Mouse (Mus musculus): Measurements from ENCODE around the gene Traip. TPM values are rescaled to one million over a fixed set of nuclear protein-coding genes. Genes with fewer than 3 reads are reported as not detected.

The Traip gene
- polyA plus RNA-seq, 1 experiment from 2014 or later: 17.3 TPM

DNA sequence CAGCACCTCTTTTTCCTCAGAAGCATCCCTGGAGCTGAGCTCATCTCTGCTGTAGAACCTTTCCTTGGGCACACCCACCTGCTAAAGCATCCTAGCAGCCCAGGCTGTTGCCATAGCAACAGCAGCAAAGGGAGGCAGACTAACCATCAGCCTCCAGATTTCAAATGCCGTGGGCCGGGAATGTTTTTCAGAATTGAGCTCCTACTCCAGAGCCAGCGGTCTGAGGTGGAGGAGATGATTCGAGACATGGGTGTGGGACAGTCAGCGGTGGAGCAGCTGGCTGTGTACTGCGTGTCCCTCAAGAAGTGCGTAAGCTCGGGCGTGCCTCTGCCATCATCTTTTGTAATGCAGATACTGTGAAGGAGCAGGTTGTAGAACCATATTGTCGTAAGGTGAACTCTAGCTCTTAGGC, 11.4 kb downstream of the Traip start:
- no peak for ATAC-seq (ENCODE audit: low read depth)
- H3K4me2 ChIP-seq: no peak overlapping the region
- DNase-seq: no peak
- 89% methylated on average over 10 of the region's 10 CpGs for WGBS (ENCODE audit: insufficient replicate concordance)
- H3K27ac ChIP-seq: 0 out of 2 replicates have a peak overlapping the region, but pooled peaks have one; percentile 25
- peaks cover 94% of the 10 kb centered on the region for H3K36me3 ChIP-seq
- no peak overlapping the region for H3K4me3 ChIP-seq (replicated peaks)
- no peak overlapping the region for H3K9ac ChIP-seq
- peaks cover 17% of the 10 kb centered on the region for H3K4me1 ChIP-seq (replicated peaks)
- no peaks in the 10 kb centered on the region for H3K27me3 ChIP-seq
- no peaks in the 10 kb centered on the region for H3K9me3 ChIP-seq (replicated peaks)

DNA sequence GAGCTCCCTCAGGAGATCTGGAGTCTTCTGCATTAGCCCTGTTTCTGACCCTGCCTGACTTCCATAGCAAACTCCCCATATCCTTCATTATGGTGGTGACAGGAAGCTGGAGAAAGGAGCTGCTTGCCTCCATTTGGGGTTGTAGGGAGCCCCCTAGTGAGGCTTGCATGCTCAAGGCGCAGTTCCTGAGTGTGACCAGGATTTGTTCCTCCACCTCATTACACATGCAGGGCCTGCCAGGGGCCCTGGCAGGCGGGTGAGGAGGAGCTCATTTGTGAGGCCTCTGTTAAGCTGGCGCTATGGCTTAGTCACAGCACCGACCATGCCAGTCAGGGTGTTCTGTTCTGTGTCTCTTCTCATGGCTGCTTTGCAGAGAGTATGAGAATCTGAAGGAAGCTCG, 11.9 kb downstream of the Traip start:
- Histone ChIP-seq H3K36me3 (peaks cover 89% of the 10 kb centered on the region), H3K27ac (peak overlapping the region; percentile 25; the same call in 1 of the 2 replicates), H3K9me3 (replicated peaks) (no peaks in the 10 kb centered on the region), H3K4me3 (replicated peaks) (no peak overlapping the region), H3K4me2 (no peak overlapping the region), H3K9ac (no peak overlapping the region), H3K27me3 (no peaks in the 10 kb centered on the region), H3K4me1 (replicated peaks) (peaks cover 17% of the 10 kb centered on the region)
- DNase-seq (no peak), ATAC-seq (ENCODE audit: low read depth) (no peak)
- 68% methylated on average over 5 of the region's 5 CpGs for WGBS (ENCODE audit: insufficient replicate concordance)

DNA sequence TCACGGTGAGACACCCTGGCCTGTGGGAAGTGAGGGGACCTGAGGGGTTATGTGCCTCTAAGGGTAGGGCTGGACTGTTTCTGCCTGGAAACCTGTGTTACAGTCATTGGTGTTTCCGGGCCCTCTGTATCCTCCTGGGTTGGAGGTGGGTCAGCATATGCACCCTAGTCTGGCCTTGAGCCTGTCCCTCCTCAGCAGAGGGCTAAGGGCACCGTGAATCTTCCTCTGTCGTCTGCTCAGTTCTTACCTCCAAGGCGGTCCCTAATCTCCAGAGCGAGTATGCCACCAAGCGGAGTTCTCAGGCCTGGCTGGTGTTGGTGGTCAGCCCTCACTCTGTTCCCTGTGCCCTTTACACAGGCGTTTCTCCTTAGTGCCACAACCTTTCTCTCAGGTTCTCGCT, 13.0 kb downstream of the Traip start:
- Histone ChIP-seq H3K27ac (no peak overlapping the region; the same call in 1 of the 2 replicates), H3K4me1 (replicated peaks) (peaks cover 22% of the 10 kb centered on the region), H3K4me3 (replicated peaks) (no peak overlapping the region), H3K9me3 (replicated peaks) (no peaks in the 10 kb centered on the region), H3K27me3 (no peaks in the 10 kb centered on the region), H3K4me2 (no peak overlapping the region), H3K36me3 (peaks cover 84% of the 10 kb centered on the region), H3K9ac (no peak overlapping the region)
- ATAC-seq (ENCODE audit: low read depth): no peak
- DNase-seq: no peak
- WGBS (ENCODE audit: insufficient replicate concordance): 86% methylated on average over 9 of the region's 9 CpGs

DNA sequence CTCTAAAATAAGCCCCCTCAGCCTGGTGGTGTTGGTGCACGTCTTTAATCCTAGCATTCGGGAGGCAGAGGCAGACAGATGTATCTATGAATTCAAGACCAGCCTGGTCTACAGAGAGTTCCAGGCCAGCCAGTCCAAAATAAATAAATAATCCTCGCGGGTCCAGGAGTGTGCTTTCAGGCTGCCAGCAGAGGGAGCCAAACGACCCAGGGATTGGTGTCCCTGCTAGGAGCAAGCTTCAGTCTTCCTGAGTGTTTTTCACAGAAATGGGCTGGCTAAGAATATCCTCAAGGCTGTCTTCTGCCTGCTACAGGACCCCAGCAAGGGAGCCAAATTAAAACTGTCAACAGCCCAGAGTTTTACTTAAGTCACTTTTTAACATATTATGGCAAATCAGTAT, 13.8 kb downstream of the Traip start:
- Histone ChIP-seq H3K9ac (peak overlapping the region; percentile 28; the same call in 1 of the 2 replicates), H3K27ac (peak overlapping the region; percentile 71)

DNA sequence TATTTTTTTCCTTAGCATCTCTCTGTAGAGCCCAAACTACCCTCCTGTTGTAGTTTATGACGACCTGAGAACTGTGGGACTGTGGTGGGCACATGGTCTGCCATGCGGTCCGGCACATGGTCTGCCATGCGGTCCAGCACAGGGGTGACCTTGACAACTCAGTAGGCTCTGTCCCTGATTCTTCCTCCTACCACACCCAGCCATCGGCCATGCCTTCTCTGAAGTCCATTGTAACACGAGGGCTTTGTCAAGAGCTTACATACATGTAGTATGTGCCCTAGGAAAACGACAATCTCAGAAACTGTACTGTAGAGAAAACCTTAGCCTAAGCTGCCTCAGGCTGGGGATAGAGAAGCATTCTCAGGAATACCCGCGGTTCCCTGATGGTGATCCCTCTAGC, 14.7 kb downstream of the Traip start:
- Histone ChIP-seq H3K9me3 (replicated peaks) (no peaks in the 10 kb centered on the region), H3K27ac (peak overlapping the region; percentile 71), H3K27me3 (no peaks in the 10 kb centered on the region), H3K4me2 (no peak overlapping the region), H3K36me3 (peaks cover 83% of the 10 kb centered on the region), H3K4me1 (replicated peaks) (peaks cover 22% of the 10 kb centered on the region), H3K9ac (no peak overlapping the region), H3K4me3 (replicated peaks) (no peak overlapping the region)
- WGBS (ENCODE audit: insufficient replicate concordance): 89% methylated on average over 9 of the region's 9 CpGs
- DNase-seq: no peak
- no peak for ATAC-seq (ENCODE audit: low read depth)

More for the DNA sequence above, 13.8 kb downstream of the Traip start:
- Histone ChIP-seq H3K4me2 (no peak overlapping the region), H3K4me3 (replicated peaks) (no peak overlapping the region), H3K4me1 (replicated peaks) (peaks cover 22% of the 10 kb centered on the region), H3K9me3 (replicated peaks) (no peaks in the 10 kb centered on the region), H3K27me3 (no peaks in the 10 kb centered on the region), H3K36me3 (peaks cover 83% of the 10 kb centered on the region)
- 9% methylated on average over 5 of the region's 5 CpGs for WGBS (ENCODE audit: insufficient replicate concordance)
- DNase-seq (peak; percentile 61), ATAC-seq (ENCODE audit: low read depth) (peak; percentile 66)

DNA sequence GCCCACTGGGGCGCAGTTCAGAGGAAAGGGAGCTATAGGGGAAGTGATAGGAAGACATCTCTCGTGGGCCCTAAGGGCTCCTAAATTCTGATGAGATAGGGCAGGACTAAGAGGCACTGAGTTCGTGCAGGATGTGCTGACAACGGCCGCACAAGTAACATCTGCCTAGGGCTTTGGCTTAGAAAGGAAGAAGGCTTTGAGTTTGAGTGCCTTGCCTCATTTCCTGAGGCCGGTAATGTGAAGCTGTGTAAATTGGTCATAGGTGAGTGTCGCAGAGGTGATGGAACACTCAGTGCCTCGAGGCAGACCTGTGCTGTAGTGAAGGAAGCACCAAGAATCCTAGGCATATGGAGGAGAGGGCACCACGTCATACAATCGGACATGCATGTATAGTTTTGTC, 16.7 kb downstream of the Traip start:
- DNase-seq (no peak), ATAC-seq (ENCODE audit: low read depth) (no peak)
- Histone ChIP-seq H3K4me2 (no peak overlapping the region), H3K9ac (no peak overlapping the region), H3K4me3 (replicated peaks) (no peak overlapping the region), H3K27ac (peak overlapping the region; percentile 37; the same call in 1 of the 2 replicates), H3K27me3 (no peaks in the 10 kb centered on the region), H3K9me3 (replicated peaks) (no peaks in the 10 kb centered on the region), H3K4me1 (replicated peaks) (peaks cover 36% of the 10 kb centered on the region), H3K36me3 (peaks cover 79% of the 10 kb centered on the region)
- 62% methylated on average over 10 of the region's 10 CpGs for WGBS (ENCODE audit: insufficient replicate concordance)

DNA sequence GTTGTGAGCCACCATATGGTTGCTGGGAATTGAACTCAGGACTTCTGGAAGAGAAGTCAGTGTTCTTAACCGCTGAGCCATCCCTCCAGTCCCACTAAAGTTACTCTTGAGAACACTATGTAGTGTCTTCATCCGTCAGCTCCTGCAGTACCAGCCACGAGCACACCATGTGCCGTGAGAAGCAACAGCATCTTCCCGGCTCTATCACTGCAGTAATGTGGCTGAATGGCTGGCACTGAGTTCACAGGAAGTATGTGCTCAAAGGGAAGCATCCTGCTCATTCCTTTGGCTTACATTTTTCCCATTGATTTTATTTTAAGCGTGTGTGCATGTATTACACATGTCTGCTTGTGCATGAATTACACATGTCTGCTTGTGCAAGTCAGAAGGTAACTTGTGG, 17.5 kb downstream of the Traip start:
- DNase-seq (no peak), ATAC-seq (ENCODE audit: low read depth) (no peak)
- Histone ChIP-seq H3K36me3 (peaks cover 71% of the 10 kb centered on the region), H3K9ac (no peak overlapping the region), H3K9me3 (replicated peaks) (no peaks in the 10 kb centered on the region), H3K27ac (no peak overlapping the region), H3K4me1 (replicated peaks) (peaks cover 43% of the 10 kb centered on the region), H3K4me2 (no peak overlapping the region), H3K27me3 (no peaks in the 10 kb centered on the region), H3K4me3 (replicated peaks) (no peak overlapping the region)
- 78% methylated on average over 6 of the region's 6 CpGs for WGBS (ENCODE audit: insufficient replicate concordance)

DNA sequence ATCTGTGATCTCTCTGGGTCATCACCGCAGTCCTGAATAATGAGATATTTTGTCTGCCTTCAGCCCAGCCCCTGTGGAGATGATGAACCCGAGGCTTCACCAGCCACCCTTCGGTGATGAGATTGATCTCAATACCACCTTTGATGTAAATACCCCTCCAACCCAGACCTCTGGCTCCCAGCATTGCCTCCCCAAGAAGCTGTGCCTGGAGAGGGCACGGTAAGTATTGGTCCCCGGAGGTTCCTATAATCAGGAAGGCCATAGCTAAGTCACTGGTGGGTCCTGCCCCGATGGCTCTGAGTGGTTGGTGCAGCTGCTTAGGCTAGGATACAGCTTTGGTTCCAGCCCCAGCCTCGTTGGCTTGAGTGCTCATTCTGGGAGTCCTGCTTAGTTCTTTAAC, 18.6 kb downstream of the Traip start:
- Histone ChIP-seq H3K4me1 (replicated peaks) (peaks cover 54% of the 10 kb centered on the region), H3K4me2 (no peak overlapping the region), H3K27me3 (no peaks in the 10 kb centered on the region), H3K4me3 (replicated peaks) (no peak overlapping the region), H3K9ac (no peak overlapping the region; the same call in 1 of the 2 replicates), H3K36me3 (peaks cover 60% of the 10 kb centered on the region), H3K27ac (0 out of 2 replicates have a peak overlapping the region, but pooled peaks have one; percentile 98), H3K9me3 (replicated peaks) (no peaks in the 10 kb centered on the region)
- DNase-seq (no peak), ATAC-seq (ENCODE audit: low read depth) (no peak)
- WGBS (ENCODE audit: insufficient replicate concordance): 84% methylated on average over 7 of the region's 7 CpGs

DNA sequence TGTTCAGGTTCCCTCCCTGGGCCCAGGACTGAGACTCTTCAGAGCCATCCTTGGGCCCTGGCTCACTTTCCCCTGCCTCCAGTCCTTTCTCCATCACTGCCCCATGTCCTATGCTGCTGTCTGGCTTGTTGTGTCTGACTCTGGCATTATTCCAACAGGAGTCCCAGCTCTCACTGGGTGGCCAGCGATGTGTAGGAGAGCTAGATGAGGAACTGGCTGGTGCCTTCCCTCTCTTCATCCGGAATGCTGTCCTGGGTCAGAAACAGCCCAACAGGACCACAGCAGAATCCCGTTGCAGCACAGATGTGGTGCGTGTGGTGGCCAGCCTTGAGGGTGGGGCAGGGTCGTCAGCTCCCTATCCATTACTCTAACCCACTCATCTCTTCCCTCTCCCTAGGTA, 20.4 kb downstream of the Traip start:
- WGBS (ENCODE audit: insufficient replicate concordance): 87% methylated on average over 5 of the region's 5 CpGs
- H3K4me2 ChIP-seq: no peak overlapping the region
- DNase-seq (no peak), ATAC-seq (ENCODE audit: low read depth) (no peak)
- peaks cover 46% of the 10 kb centered on the region for H3K36me3 ChIP-seq
- H3K27ac ChIP-seq: peak overlapping the region; percentile 98
- peaks cover 65% of the 10 kb centered on the region for H3K4me1 ChIP-seq (replicated peaks)
- no peak overlapping the region for H3K4me3 ChIP-seq (replicated peaks)
- H3K9ac ChIP-seq: peak overlapping the region; percentile 49
- H3K27me3 ChIP-seq: no peaks in the 10 kb centered on the region
- no peaks in the 10 kb centered on the region for H3K9me3 ChIP-seq (replicated peaks)

DNA sequence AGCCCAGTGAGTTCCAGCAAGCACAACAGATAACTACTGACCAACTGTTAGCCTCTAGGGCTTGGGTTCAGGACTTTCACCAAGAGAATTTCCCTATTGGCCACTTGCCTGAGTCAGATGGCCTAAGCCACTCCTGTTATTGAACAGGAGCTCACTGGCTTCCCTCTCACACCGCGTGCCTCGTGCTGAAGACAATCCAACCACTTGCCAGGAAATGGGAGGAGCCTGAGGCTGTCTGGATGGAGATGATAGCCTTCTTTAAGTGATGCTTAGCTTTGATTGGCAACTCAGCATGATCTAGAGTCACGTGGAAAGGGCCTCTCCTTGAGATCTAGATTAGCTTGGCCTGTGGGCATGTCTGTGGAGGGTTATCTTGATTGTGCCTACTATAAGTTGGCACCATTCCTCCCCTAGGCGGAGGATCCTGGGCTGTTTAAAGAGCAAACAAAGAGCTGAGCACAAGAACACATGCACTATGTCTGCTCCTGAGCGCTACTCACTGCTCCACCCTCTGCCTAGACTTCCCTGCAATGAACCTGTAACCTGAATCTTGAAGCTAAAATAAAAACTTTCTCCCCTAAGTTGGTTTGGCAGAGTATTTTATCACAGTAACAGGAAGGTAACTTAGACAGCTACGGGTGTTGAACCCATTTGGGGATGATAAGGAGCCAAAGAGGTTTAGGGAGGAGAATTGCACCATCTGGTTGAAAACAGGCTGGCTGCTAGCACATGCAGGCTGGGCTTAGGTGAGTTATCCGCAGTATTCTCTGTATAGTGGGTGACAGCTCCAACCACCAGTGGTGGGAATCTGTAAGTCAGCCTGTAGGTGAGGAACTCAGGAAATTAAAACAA, 22.0 kb downstream of the Traip start:
- Histone ChIP-seq H3K4me2 (peak overlapping the region; percentile 49), H3K36me3 (peaks cover 44% of the 10 kb centered on the region), H3K27me3 (no peaks in the 10 kb centered on the region), H3K4me3 (replicated peaks) (peak overlapping the region; percentile 3; the same call in 1 of the 2 replicates), H3K4me1 (replicated peaks) (peaks cover 74% of the 10 kb centered on the region), H3K9ac (peak overlapping the region; percentile 69), H3K9me3 (replicated peaks) (no peaks in the 10 kb centered on the region), H3K27ac (peak overlapping the region; percentile 98)
- 15% methylated on average over 8 of the region's 8 CpGs for WGBS (ENCODE audit: insufficient replicate concordance)
- DNase-seq (peak; percentile 90), ATAC-seq (ENCODE audit: low read depth) (peak; percentile 80)

DNA sequence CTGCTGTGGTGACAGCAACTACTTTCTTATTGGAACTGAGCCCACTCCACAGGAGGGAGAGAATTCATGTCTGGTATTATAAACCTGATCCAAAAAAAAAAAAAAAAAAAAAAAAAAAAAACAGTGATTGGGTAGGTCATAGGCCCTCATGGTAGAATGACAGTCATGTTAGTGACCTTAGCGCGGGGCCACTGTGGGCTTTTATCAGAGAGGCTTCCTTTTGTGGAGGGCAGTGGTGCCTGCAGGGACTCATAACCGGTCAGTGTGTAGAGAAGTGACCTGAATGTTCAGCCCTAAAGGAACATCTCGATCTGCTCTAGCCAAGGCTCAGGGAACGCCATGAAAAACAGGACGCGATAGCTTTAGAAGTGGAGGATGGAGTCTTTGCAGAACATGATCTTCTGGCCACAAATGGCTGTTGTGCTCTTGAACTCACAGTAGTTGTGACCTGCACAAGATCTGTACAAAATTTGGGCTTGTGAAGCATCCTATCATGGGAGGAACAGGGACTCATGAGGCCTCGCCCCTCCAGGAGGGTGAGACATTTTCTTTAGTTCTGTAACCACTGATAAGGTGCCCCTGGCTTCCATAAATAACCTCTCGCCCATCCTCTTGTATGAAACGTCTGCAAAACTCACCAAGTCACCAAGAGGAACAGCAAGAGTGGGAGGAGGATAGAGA, 24.7 kb downstream of the Traip start:
- Histone ChIP-seq H3K9ac (peak overlapping the region; percentile 92), H3K4me2 (peak overlapping the region; percentile 93), H3K36me3 (peaks cover 50% of the 10 kb centered on the region), H3K9me3 (replicated peaks) (no peaks in the 10 kb centered on the region), H3K4me3 (replicated peaks) (peak overlapping the region; percentile 77), H3K27me3 (no peaks in the 10 kb centered on the region), H3K4me1 (replicated peaks) (peaks cover 97% of the 10 kb centered on the region), H3K27ac (peak overlapping the region; percentile 98)
- DNase-seq (peak; percentile 78), ATAC-seq (ENCODE audit: low read depth) (peak; percentile 78)
- WGBS (ENCODE audit: insufficient replicate concordance): 14% methylated on average over 10 of the region's 10 CpGs
